Mouse (Mus musculus): ENCODE measurements around the gene Zfp536. TPM values are rescaled to one million over a fixed set of nuclear protein-coding genes. Genes with fewer than 3 reads are reported as not detected.
"Not testable (repeated sequence)": the region's sequence is repeated elsewhere in the genome, so short reads cannot be mapped to it uniquely, and the experiment has no call there.

Gene Zfp536
- total and polyA plus RNA-seq, 3 experiments, result not detected

- Histone ChIP-seq H3K4me3 (replicated peaks in 1 of 3; ENCODE audit: low read depth in 2 of 3, low read length in 2 of 3, poor library complexity in 1 of 3) (no peak overlapping the region), H3K27ac (ENCODE audit: insufficient read depth, low read depth) (no peak overlapping the region), H3K9ac (ENCODE audit: insufficient read depth, low read depth) (no peak overlapping the region), H3K4me2 (ENCODE audit: insufficient read depth, low read depth, poor library complexity, severe bottlenecking) (no peak overlapping the region), H3K27me3 (replicated peaks) (no peaks in the 10 kb centered on the region), H3K4me1 (ENCODE audit: control insufficient read depth in 1 of 2, insufficient read depth in 2 of 2) (no peaks in the 10 kb centered on the region), H3K36me3 (replicated peaks in 1 of 2; ENCODE audit: control insufficient read depth in 1 of 2, insufficient read depth in 1 of 2, low read length in 1 of 2) (no peaks in the 10 kb centered on the region), H3K79me2 (replicated peaks; ENCODE audit: control insufficient read depth, extremely low read depth, insufficient read depth, poor library complexity, severe bottlenecking) (0 out of 2 replicates have a peak, but pooled peaks cover 2% of the 10 kb centered on the region), H3K9me3 (replicated peaks; ENCODE audit: low read length) (peaks cover 79% of the 10 kb centered on the region)
- TF ChIP-seq RAD21 (IDR thresholded peaks at IDR 0.05; ENCODE audit: low read depth, low read length) (no peak), MEF2A (IDR thresholded peaks at IDR 0.05; ENCODE audit: borderline replicate concordance, low read depth, low read length) (no peak), POLR2AphosphoS2 (IDR thresholded peaks at IDR 0.05; ENCODE audit: low read depth, low read length) (no peak), CHD2 (IDR thresholded peaks at IDR 0.05; ENCODE audit: low read length) (no peak), MAFK (IDR thresholded peaks at IDR 0.05; ENCODE audit: insufficient replicate concordance, low read length) (no peak)
- in situ Hi-C loops (cut with MboI; ENCODE audit: low pct_ligation_motif_present, low pct_unique_long_range_greater_than_20kb, low sequenced_read_pairs) (no loop called here), dilution Hi-C loops (cut with MboI; ENCODE audit: extremely low pct_ligation_motif_present, extremely low pct_unique_long_range_greater_than_20kb, low sequenced_read_pairs) (no loop called here)
- DNase-seq (ENCODE audit: extremely low read depth), result no peak
Measured at GRCm38 (mm10) chr7:37608556-37608955, 164.9 kb downstream of the Zfp536 start.

- Histone ChIP-seq H3K9me3 (replicated peaks; ENCODE audit: low read length) (peaks cover 76% of the 10 kb centered on the region), H3K36me3 (replicated peaks in 1 of 2; ENCODE audit: control insufficient read depth in 1 of 2, insufficient read depth in 1 of 2, low read length in 1 of 2) (no peaks in the 10 kb centered on the region), H3K9ac (ENCODE audit: insufficient read depth, low read depth) (no peak overlapping the region), H3K79me2 (replicated peaks; ENCODE audit: control insufficient read depth, extremely low read depth, insufficient read depth, poor library complexity, severe bottlenecking) (0 out of 2 replicates have a peak, but pooled peaks cover 2% of the 10 kb centered on the region), H3K27me3 (replicated peaks) (no peaks in the 10 kb centered on the region), H3K4me1 (ENCODE audit: control insufficient read depth in 1 of 2, insufficient read depth in 2 of 2) (no peaks in the 10 kb centered on the region), H3K4me3 (replicated peaks in 1 of 3; ENCODE audit: low read depth in 2 of 3, low read length in 2 of 3, poor library complexity in 1 of 3) (no peak overlapping the region), H3K4me2 (ENCODE audit: insufficient read depth, low read depth, poor library complexity, severe bottlenecking) (no peak overlapping the region), H3K27ac (ENCODE audit: insufficient read depth, low read depth) (no peak overlapping the region)
- no peak for DNase-seq (ENCODE audit: extremely low read depth)
- dilution Hi-C loops (cut with MboI; ENCODE audit: extremely low pct_ligation_motif_present, extremely low pct_unique_long_range_greater_than_20kb, low sequenced_read_pairs), result no loop called here
- TF ChIP-seq NRF1 (IDR thresholded peaks at IDR 0.05; ENCODE audit: low read depth, low read length) (no peak), NELFE (IDR thresholded peaks at IDR 0.05; ENCODE audit: low read depth, low read length) (no peak), CTCF (conservative IDR thresholded peaks at IDR 0.05 in 1 of 2, IDR thresholded peaks at IDR 0.05 in 1 of 2; ENCODE audit: low read depth in 2 of 2, low read length in 2 of 2) (no peak), SMC3 (IDR thresholded peaks at IDR 0.05; ENCODE audit: low read depth, low read length) (no peak), CHD2 (IDR thresholded peaks at IDR 0.05; ENCODE audit: low read length) (no peak), POLR2A (IDR thresholded peaks at IDR 0.05; ENCODE audit: low read depth, low read length) (no peak)
- in situ Hi-C loops (cut with MboI; ENCODE audit: low pct_ligation_motif_present, low pct_unique_long_range_greater_than_20kb, low sequenced_read_pairs), result no loop called here
Measured at GRCm38 (mm10) chr7:37607906-37608305, 165.5 kb downstream of the Zfp536 start.

- Histone ChIP-seq H3K4me1 (ENCODE audit: control insufficient read depth in 1 of 2, insufficient read depth in 2 of 2) (no peaks in the 10 kb centered on the region), H3K27me3 (replicated peaks) (no peaks in the 10 kb centered on the region), H3K27ac (ENCODE audit: insufficient read depth, low read depth) (no peak overlapping the region), H3K9me3 (replicated peaks; ENCODE audit: low read length) (peaks cover 69% of the 10 kb centered on the region), H3K4me3 (replicated peaks in 1 of 3; ENCODE audit: low read depth in 2 of 3, low read length in 2 of 3, poor library complexity in 1 of 3) (no peak overlapping the region), H3K4me2 (ENCODE audit: insufficient read depth, low read depth, poor library complexity, severe bottlenecking) (no peak overlapping the region), H3K9ac (ENCODE audit: insufficient read depth, low read depth) (no peak overlapping the region), H3K79me2 (replicated peaks; ENCODE audit: control insufficient read depth, extremely low read depth, insufficient read depth, poor library complexity, severe bottlenecking) (0 out of 2 replicates have a peak, but pooled peaks cover 2% of the 10 kb centered on the region), H3K36me3 (replicated peaks in 1 of 2; ENCODE audit: control insufficient read depth in 1 of 2, insufficient read depth in 1 of 2, low read length in 1 of 2) (no peaks in the 10 kb centered on the region)
- in situ Hi-C loops (cut with MboI; ENCODE audit: low pct_ligation_motif_present, low pct_unique_long_range_greater_than_20kb, low sequenced_read_pairs), result no loop called here
- dilution Hi-C loops (cut with MboI; ENCODE audit: extremely low pct_ligation_motif_present, extremely low pct_unique_long_range_greater_than_20kb, low sequenced_read_pairs), result no loop called here
- TF ChIP-seq CHD2 (IDR thresholded peaks at IDR 0.05; ENCODE audit: low read length) (no peak), ZC3H11A (IDR thresholded peaks at IDR 0.05; ENCODE audit: low read depth, low read length) (no peak), HCFC1 (IDR thresholded peaks at IDR 0.05; ENCODE audit: low read depth, low read length) (no peak), ELF1 (IDR thresholded peaks at IDR 0.05; ENCODE audit: low read depth, low read length) (no peak)
- no peak for DNase-seq (ENCODE audit: extremely low read depth)
Measured at GRCm38 (mm10) chr7:37606472-37606871, 167.0 kb downstream of the Zfp536 start.

GRCm38 (mm10) chr7:37603525-37603909 is 169.9 kb downstream of the Zfp536 start:
- peaks cover 60% of the 10 kb centered on the region for H3K9me3 ChIP-seq (replicated peaks; ENCODE audit: low read length)
- H3K4me3 ChIP-seq (replicated peaks in 1 of 3; ENCODE audit: low read depth in 2 of 3, low read length in 2 of 3, poor library complexity in 1 of 3); H3K4me1 ChIP-seq (ENCODE audit: control insufficient read depth in 1 of 2, insufficient read depth in 2 of 2); in situ Hi-C loops (cut with MboI; ENCODE audit: low pct_ligation_motif_present, low pct_unique_long_range_greater_than_20kb, low sequenced_read_pairs); H3K27me3 ChIP-seq (replicated peaks); H3K4me2 ChIP-seq (ENCODE audit: insufficient read depth, low read depth, poor library complexity, severe bottlenecking); dilution Hi-C loops (cut with MboI; ENCODE audit: extremely low pct_ligation_motif_present, extremely low pct_unique_long_range_greater_than_20kb, low sequenced_read_pairs); H3K36me3 ChIP-seq (replicated peaks in 1 of 2; ENCODE audit: control insufficient read depth in 1 of 2, insufficient read depth in 1 of 2, low read length in 1 of 2); H3K9ac ChIP-seq (ENCODE audit: insufficient read depth, low read depth); H3K27ac ChIP-seq (ENCODE audit: insufficient read depth, low read depth); DNase-seq (ENCODE audit: extremely low read depth); H3K79me2 ChIP-seq (replicated peaks; ENCODE audit: control insufficient read depth, extremely low read depth, insufficient read depth, poor library complexity, severe bottlenecking): not testable (repeated sequence)

All from CH12.LX (cell line).